Mouse (Mus musculus) lung, adult 2 months (tissue): Measurements from ENCODE around the gene Tango2.

Source experiments
- CTCF ChIP-seq: fragments of 200-500 bp; IDR thresholded peaks from 2 replicates; pipeline ENCODE4 v1.5.1; 2011; ENCODE audit warnings: mild to moderate bottlenecking, low read length, control low read depth; ENCODE audit not compliant: insufficient read depth
- POLR2A ChIP-seq: fragments of 200-500 bp; IDR thresholded peaks from 2 replicates; pipeline ENCODE4 v1.6.1; 2011; ENCODE audit warnings: low read depth, mild to moderate bottlenecking, control low read depth, low read length, borderline replicate concordance; ENCODE audit errors: extremely low read depth

GRCm38 (mm10) chr16:18394056-18394455 lies 46.2 kb upstream of the Tango2 start:
- TF ChIP-seq POLR2A (no peak), CTCF (no peak)
